21 mouse cellular contexts compared by ENCODE assay signal in genomic region chr4:62439793-62440192, GRCm38 (mm10). TPM values are rescaled to one million over a fixed set of nuclear protein-coding genes. Genes with fewer than 3 reads are reported as not detected.
"Had no signal": no experiment of that assay in that cellular context is flagged by ENCODE, and none has a peak within 500 bp of the region (broad histone marks: within the 10 kb centered on the region; RNA-seq: fewer than 3 reads in every experiment).

No protein-coding gene starts in this region.

- ATAC-seq: liver, postnatal 0 days; lung, postnatal 0 days; midbrain, embryonic 13.5 days; midbrain, embryonic 15.5 days had no signal

- H3K27me3 ChIP-seq: liver, embryonic 15.5 days; lung, embryonic 15.5 days; midbrain, embryonic 13.5 days; midbrain, embryonic 15.5 days; neural tube, embryonic 12.5 days; stomach, embryonic 15.5 days had no signal

- H3K27ac ChIP-seq: liver, embryonic 15.5 days; lung, embryonic 15.5 days; midbrain, embryonic 13.5 days; midbrain, embryonic 15.5 days; neural tube, embryonic 12.5 days; stomach, embryonic 15.5 days; stomach, postnatal 0 days had no signal

- DNase-seq: liver, postnatal 0 days; lung, adult 2 months; lung, postnatal 4 days; right cerebral cortex, postnatal 14 days; thymus, adult 18-20 months; thymus, postnatal 14 days; thymus, postnatal 36 days had no signal

- H3K9me3 ChIP-seq: liver, embryonic 15.5 days; lung, embryonic 15.5 days; midbrain, embryonic 13.5 days; midbrain, embryonic 15.5 days; neural tube, embryonic 12.5 days; stomach, embryonic 15.5 days had no signal

- H3K4me1 ChIP-seq: liver, embryonic 15.5 days; lung, embryonic 15.5 days; midbrain, embryonic 13.5 days; midbrain, embryonic 15.5 days; neural tube, embryonic 12.5 days; stomach, embryonic 15.5 days had no signal

- H3K4me3 ChIP-seq: liver, embryonic 15.5 days; lung, embryonic 15.5 days; megakaryocyte, embryonic 14.5 days; midbrain, embryonic 13.5 days; midbrain, embryonic 15.5 days; neural tube, embryonic 12.5 days; stomach, embryonic 15.5 days had no signal

- H3K36me3 ChIP-seq: liver, embryonic 15.5 days; lung, embryonic 15.5 days; midbrain, embryonic 13.5 days; midbrain, embryonic 15.5 days; neural tube, embryonic 12.5 days; stomach, embryonic 15.5 days had no signal

- H3K4me2 ChIP-seq: liver, embryonic 15.5 days; lung, embryonic 15.5 days; midbrain, embryonic 11.5 days; midbrain, embryonic 13.5 days; midbrain, embryonic 15.5 days; neural tube, embryonic 12.5 days; stomach, embryonic 15.5 days had no signal

- H3K9ac ChIP-seq: liver, embryonic 15.5 days; liver, postnatal 0 days; lung, embryonic 15.5 days; midbrain, embryonic 13.5 days; midbrain, embryonic 15.5 days; neural tube, embryonic 12.5 days; stomach, embryonic 15.5 days had no signal

RNA-seq across cellular contexts. Expression of gene Rnf183, which starts 4.7 kb away (rescaled TPM):
- total RNA-seq: midbrain, postnatal 0 days; monocyte, adult 5-6 weeks; neutrophil, adult 5-6 weeks had no signal
- polyA plus RNA-seq: liver, embryonic 15.5 days; liver, postnatal 0 days; lung, postnatal 0 days; midbrain, embryonic 11.5 days; neural tube, embryonic 12.5 days; spleen, adult 2 months; stomach, embryonic 15.5 days had no signal

RNA-seq across cellular contexts. Expression of gene Wdr31, which starts 30.9 kb away (rescaled TPM):
- total RNA-seq: monocyte, adult 5-6 weeks had no signal
